Mouse (Mus musculus) frontal cortex, adult (tissue): ENCODE measurements around the gene Olfr937.

Experiments
- ATAC-seq: cut with Nextera tagmentation; 2 replicates; pipeline ENCODE4 v1.9.2; 2017; ENCODE audit warnings: mild to moderate bottlenecking, moderate library complexity, mixed read lengths; ENCODE audit not compliant: low TSS enrichment

Olfr937 gene

DNA sequence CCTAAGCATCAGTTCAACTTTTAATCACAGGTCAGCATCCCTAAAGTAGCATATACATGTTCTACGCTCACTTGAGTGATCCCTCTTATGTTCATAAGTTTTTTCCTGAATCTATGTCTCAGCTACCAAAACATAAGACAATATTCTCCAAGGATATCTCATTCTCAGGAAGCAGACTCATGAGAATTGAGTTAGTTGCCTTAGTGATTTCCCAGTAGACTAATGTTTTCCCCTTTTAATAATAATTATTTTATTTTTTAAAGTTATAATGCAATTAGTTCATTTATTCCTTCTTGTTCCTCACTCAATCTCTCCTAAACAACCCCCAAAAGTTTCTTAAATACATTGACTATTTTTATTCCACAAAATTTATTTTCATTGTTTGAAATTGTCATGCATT is at the start of gene Olfr937:
TSS of gene Olfr937 (minus strand) at position 101 of the 400 bp plus-strand sequence.
- no peak for ATAC-seq

DNA sequence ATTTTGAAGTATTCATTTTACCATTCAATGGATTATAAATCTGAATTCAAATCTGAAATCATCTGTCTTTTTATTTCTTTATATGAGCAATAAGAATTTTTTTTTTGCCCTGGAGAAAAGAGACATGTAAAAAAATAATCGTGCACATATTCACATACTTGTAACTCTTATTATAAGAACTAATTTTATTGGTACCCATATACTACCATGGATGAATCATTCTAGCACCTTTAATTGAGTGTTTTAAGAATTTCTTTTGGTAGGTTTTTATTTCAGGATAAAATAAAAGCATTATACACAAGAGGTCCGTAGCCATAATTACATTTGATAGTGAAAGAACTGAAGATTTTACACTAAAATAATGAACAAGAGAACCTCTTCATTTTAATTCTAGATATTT is 14.0 kb upstream of the Olfr937 start, which contains the start of gene Olfr938:
TSS of gene Olfr938 (minus strand) at position 101 of the 400 bp plus-strand sequence.
- ATAC-seq: no peak

DNA sequence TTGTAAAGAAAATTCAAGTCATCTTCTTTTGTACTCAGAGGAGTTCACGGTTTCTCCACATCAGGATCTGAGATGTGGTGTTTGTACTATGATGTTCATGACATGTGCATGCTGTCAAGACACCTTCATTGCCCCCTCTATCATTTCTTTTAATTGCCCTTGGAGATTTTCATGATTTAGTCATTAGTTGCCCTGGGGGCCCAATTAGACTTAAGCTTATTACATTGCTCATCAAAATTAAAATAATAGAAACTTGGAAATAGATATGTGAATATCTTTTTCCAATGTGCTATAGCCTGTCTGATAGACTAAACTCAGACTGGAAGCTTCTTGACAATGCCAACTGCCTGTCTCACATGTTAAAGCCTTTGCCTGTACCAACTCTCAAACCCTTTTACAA is 41.5 kb downstream of the Olfr937 start, which contains the start of gene Olfr146:
TSS of gene Olfr146 (minus strand) at position 101 of the 400 bp plus-strand sequence.
- ATAC-seq: no peak
